Mouse (Mus musculus): Measurements from ENCODE around the gene Ms4a1.
"Not testable (repeated sequence)": the region's sequence is repeated elsewhere in the genome, so short reads cannot be mapped to it uniquely, and the experiment has no call there.

Ms4a1 gene

GRCm38 (mm10) chr19:11266052-11266845 lies at the start of gene Ms4a1:
Ms4a1 (minus strand) TSS chr19:11266241.
- Histone ChIP-seq H3K27me3 (ENCODE audit: control insufficient read depth, insufficient read depth, low read length, poor library complexity, severe bottlenecking) (no peaks in the 10 kb centered on the region), H3K36me3 (ENCODE audit: control insufficient read depth, insufficient read depth, low read length, poor library complexity, severe bottlenecking) (no peaks in the 10 kb centered on the region)
- peak; percentile 95 for DNase-seq (ENCODE audit: low read depth, low spot score)

DNA sequence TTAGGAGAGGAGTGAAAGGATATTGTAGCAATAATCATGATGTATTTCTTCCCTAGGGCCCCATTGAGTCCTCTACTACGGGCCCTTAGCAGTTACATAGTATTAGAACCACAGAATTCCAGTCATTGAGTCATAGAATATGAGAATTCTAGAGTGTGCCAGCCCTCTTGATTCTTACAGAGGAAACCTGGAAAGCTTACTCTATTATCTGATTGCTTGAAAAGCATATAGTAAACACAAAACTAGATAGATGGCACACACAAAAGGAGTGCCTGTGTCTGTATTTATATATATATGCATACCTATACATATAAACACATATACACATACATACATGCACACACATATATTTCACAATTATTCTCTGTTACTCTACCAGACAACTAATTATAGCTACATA lies 48.3 kb upstream of the Ms4a1 start, which contains the start of gene Ms4a14:
Gene Ms4a14 (minus strand): TSS at position 101 of the 400 bp plus-strand sequence.
- no peaks in the 10 kb centered on the region for H3K36me3 ChIP-seq (ENCODE audit: control insufficient read depth, insufficient read depth, low read length, poor library complexity, severe bottlenecking)
- no peaks in the 10 kb centered on the region for H3K27me3 ChIP-seq (ENCODE audit: control insufficient read depth, insufficient read depth, low read length, poor library complexity, severe bottlenecking)
- DNase-seq (ENCODE audit: low read depth, low spot score): no peak

DNA sequence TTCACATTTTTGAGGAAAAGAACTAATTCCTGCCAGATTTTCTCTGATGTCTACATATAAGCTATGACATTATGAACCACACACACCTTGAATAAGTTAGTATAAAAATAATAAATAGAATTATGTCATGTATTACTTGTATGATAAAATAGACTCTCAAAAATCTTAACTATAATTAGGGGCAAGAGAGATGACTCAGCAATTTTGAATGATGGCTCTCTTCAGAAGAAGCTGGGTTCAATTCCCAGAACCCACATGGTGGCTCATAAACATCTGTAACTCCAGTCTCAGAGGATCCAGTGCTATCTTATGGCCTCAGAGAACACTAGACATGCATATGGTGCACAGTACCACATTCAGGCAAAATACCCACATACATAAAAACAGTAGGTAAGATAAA lies 42.8 kb upstream of the Ms4a1 start:
- Histone ChIP-seq H3K27me3 (ENCODE audit: control insufficient read depth, insufficient read depth, low read length, poor library complexity, severe bottlenecking) (no peaks in the 10 kb centered on the region), H3K36me3 (ENCODE audit: control insufficient read depth, insufficient read depth, low read length, poor library complexity, severe bottlenecking) (no peaks in the 10 kb centered on the region)
- no peak for DNase-seq (ENCODE audit: low read depth, low spot score)

GRCm38 (mm10) chr19:11299529-11299928 lies 33.5 kb upstream of the Ms4a1 start:
- not testable (repeated sequence) for DNase-seq (ENCODE audit: low read depth, low spot score); H3K36me3 ChIP-seq (ENCODE audit: control insufficient read depth, insufficient read depth, low read length, poor library complexity, severe bottlenecking); H3K27me3 ChIP-seq (ENCODE audit: control insufficient read depth, insufficient read depth, low read length, poor library complexity, severe bottlenecking)

DNA sequence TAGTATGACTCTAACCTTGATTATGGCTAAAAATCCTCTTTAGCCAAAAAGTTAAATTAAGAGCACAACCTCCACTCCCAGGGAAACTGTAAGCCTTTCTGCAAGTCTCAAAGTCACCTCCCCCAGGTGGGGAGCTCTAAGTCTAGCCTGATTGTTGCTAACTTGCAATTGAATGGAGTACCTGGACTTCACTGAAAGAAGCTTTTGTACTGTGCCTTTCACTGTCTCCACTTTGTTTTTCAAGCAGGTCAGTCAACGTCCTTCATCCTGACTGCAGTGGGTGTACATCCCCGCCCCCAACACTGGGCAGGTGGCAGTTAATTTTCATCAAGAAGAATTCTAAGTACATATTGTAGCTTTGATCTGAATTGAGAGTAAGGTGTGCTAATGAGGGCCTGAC lies 32.9 kb upstream of the Ms4a1 start:
- no peaks in the 10 kb centered on the region for H3K27me3 ChIP-seq (ENCODE audit: control insufficient read depth, insufficient read depth, low read length, poor library complexity, severe bottlenecking)
- no peak for DNase-seq (ENCODE audit: low read depth, low spot score)
- no peaks in the 10 kb centered on the region for H3K36me3 ChIP-seq (ENCODE audit: control insufficient read depth, insufficient read depth, low read length, poor library complexity, severe bottlenecking)

DNA sequence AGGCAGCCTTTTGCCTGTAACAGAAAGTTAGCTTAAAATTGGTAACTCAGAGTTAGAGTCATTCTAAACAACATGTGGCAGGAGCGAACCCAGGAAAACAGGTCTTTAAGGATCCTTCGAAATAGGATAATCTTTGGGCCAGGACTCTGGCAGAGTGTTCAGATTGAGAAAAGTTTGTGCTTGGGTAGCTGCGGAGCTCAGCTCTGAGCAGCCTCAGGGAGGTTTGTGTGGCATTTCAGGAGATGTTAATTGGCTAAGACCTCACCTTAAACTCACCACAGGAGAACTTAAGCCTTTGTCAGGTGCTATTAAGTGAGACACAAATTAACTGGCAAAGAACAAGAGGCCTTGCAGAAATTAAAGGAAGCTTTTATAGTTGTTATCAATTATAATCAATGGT lies 27.6 kb upstream of the Ms4a1 start:
- H3K27me3 ChIP-seq (ENCODE audit: control insufficient read depth, insufficient read depth, low read length, poor library complexity, severe bottlenecking); DNase-seq (ENCODE audit: low read depth, low spot score); H3K36me3 ChIP-seq (ENCODE audit: control insufficient read depth, insufficient read depth, low read length, poor library complexity, severe bottlenecking): not testable (repeated sequence)

GRCm38 (mm10) chr19:11292990-11293389 lies 26.9 kb upstream of the Ms4a1 start:
- DNase-seq (ENCODE audit: low read depth, low spot score): peak; percentile 25
- no peaks in the 10 kb centered on the region for H3K27me3 ChIP-seq (ENCODE audit: control insufficient read depth, insufficient read depth, low read length, poor library complexity, severe bottlenecking)
- H3K36me3 ChIP-seq (ENCODE audit: control insufficient read depth, insufficient read depth, low read length, poor library complexity, severe bottlenecking): no peaks in the 10 kb centered on the region

DNA sequence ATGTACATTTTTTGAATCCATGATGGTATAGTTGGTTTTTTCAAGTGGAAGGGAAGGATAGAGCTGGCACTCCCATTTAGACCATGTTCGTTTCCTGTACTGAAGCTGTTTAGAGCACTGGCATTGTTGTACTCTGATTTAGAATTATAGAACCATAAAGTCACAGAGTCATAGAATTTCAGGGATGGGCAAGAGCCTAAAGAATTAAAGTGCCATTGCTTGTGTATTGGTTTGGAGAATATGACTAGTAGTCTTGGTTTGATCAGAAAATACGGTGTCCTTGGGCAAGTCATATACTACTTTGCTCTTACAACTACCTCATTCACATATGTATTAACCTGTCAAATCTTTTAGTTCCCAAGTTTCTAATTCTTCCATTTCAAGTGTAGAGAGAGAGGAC lies 17.7 kb upstream of the Ms4a1 start, which contains the start of gene Ms4a5:
Gene Ms4a5 (minus strand): TSS at position 101 of the 400 bp plus-strand sequence.
- Histone ChIP-seq H3K36me3 (ENCODE audit: control insufficient read depth, insufficient read depth, low read length, poor library complexity, severe bottlenecking) (no peaks in the 10 kb centered on the region), H3K27me3 (ENCODE audit: control insufficient read depth, insufficient read depth, low read length, poor library complexity, severe bottlenecking) (no peaks in the 10 kb centered on the region)
- no peak for DNase-seq (ENCODE audit: low read depth, low spot score)

GRCm38 (mm10) chr19:11280223-11280622 lies 14.2 kb upstream of the Ms4a1 start:
- Histone ChIP-seq H3K27me3 (ENCODE audit: control insufficient read depth, insufficient read depth, low read length, poor library complexity, severe bottlenecking) (no peaks in the 10 kb centered on the region), H3K36me3 (ENCODE audit: control insufficient read depth, insufficient read depth, low read length, poor library complexity, severe bottlenecking) (no peaks in the 10 kb centered on the region)
- no peak for DNase-seq (ENCODE audit: low read depth, low spot score)

GRCm38 (mm10) chr19:11276431-11276830 lies 10.4 kb upstream of the Ms4a1 start:
- no peaks in the 10 kb centered on the region for H3K36me3 ChIP-seq (ENCODE audit: control insufficient read depth, insufficient read depth, low read length, poor library complexity, severe bottlenecking)
- no peaks in the 10 kb centered on the region for H3K27me3 ChIP-seq (ENCODE audit: control insufficient read depth, insufficient read depth, low read length, poor library complexity, severe bottlenecking)
- DNase-seq (ENCODE audit: low read depth, low spot score): no peak

- no peak for DNase-seq (ENCODE audit: low read depth, low spot score)
- H3K27me3 ChIP-seq (ENCODE audit: control insufficient read depth, insufficient read depth, low read length, poor library complexity, severe bottlenecking): no peaks in the 10 kb centered on the region
- H3K36me3 ChIP-seq (ENCODE audit: control insufficient read depth, insufficient read depth, low read length, poor library complexity, severe bottlenecking): no peaks in the 10 kb centered on the region
Measured at GRCm38 (mm10) chr19:11266956-11267355, 915 bp upstream of the Ms4a1 start.

GRCm38 (mm10) chr19:11264602-11265185 lies 1.3 kb downstream of the Ms4a1 start:
- H3K27me3 ChIP-seq (ENCODE audit: control insufficient read depth, insufficient read depth, low read length, poor library complexity, severe bottlenecking): no peaks in the 10 kb centered on the region
- peak; percentile 56 for DNase-seq (ENCODE audit: low read depth, low spot score)

GRCm38 (mm10) chr19:11263549-11263948 lies 2.5 kb downstream of the Ms4a1 start:
- peak; percentile 60 for DNase-seq (ENCODE audit: low read depth, low spot score)
- peaks cover 8% of the 10 kb centered on the region; the same call in 1 of the 2 replicates for H3K36me3 ChIP-seq (ENCODE audit: control insufficient read depth, insufficient read depth, low read length, poor library complexity, severe bottlenecking)
- no peaks in the 10 kb centered on the region for H3K27me3 ChIP-seq (ENCODE audit: control insufficient read depth, insufficient read depth, low read length, poor library complexity, severe bottlenecking)

More at GRCm38 (mm10) chr19:11264602-11265185, 1.3 kb downstream of the Ms4a1 start:
- no peaks in the 10 kb centered on the region for H3K36me3 ChIP-seq (ENCODE audit: control insufficient read depth, insufficient read depth, low read length, poor library complexity, severe bottlenecking)

DNA sequence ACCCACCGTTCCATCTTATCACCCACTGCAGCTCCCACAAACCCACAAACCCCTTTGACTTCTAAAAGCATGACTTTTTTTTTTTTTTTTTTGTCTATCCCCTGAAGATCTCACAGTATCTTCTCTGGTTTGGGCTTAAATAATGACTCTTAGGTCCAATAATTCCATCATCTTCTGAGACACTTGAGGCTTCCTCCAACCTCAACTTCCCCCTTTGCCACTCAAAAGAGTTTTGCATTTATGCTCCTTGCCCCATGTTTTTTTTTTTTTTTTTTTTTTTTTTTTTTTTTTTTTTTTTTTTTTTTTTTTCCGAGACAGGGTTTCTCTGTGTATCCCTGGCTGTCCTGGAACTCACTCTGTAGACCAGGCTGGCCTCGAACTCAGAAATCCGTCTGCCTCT lies 3.1 kb downstream of the Ms4a1 start:
- DNase-seq (ENCODE audit: low read depth, low spot score): peak; percentile 66
- peaks cover 14% of the 10 kb centered on the region; the same call in 1 of the 2 replicates for H3K36me3 ChIP-seq (ENCODE audit: control insufficient read depth, insufficient read depth, low read length, poor library complexity, severe bottlenecking)
- not testable (repeated sequence) for H3K27me3 ChIP-seq (ENCODE audit: control insufficient read depth, insufficient read depth, low read length, poor library complexity, severe bottlenecking)

DNA sequence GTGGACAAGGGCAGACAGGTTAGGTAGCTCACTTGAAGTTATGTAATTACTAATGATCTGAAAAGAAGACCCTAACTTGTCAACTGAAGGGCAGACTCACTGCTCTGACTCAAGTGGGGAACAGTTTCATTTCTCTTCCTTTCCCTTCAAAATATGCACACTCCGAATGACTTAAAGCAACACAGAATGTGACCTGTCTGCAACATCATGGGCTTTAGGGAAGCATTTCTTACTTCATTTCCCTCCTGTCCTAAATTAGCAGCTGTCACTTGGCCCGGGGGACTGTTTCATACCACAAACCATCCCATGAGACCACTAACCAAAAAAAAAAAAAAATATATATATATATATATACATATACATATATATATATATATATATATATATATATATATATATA lies 4.5 kb downstream of the Ms4a1 start:
- H3K27me3 ChIP-seq (ENCODE audit: control insufficient read depth, insufficient read depth, low read length, poor library complexity, severe bottlenecking): no peaks in the 10 kb centered on the region
- peak; percentile 42 for DNase-seq (ENCODE audit: low read depth, low spot score)
- H3K36me3 ChIP-seq (ENCODE audit: control insufficient read depth, insufficient read depth, low read length, poor library complexity, severe bottlenecking): peaks cover 22% of the 10 kb centered on the region

All from splenic B cell, adult 2 months (primary cell).